Mouse (Mus musculus) brain, embryonic 14.5 days (tissue): Measurements from ENCODE around the gene Tcte1. TPM values are rescaled to one million over a fixed set of nuclear protein-coding genes. Genes with fewer than 3 reads are reported as not detected.

ENCODE experiments used
- DNase-seq: peaks from one replicate; pipeline ENCODE4 v3.0.0-alpha.2; 2011; ENCODE audit warnings: low read depth
- CTCF ChIP-seq: fragments of 200-500 bp; IDR thresholded peaks from 2 replicates; pipeline ENCODE4 v1.5.1; 2012; ENCODE audit warnings: inconsistent platforms, mild to moderate bottlenecking, moderate library complexity, borderline replicate concordance; ENCODE audit not compliant: insufficient read depth, insufficient read length; ENCODE audit errors: extremely low read depth
- POLR2A ChIP-seq: fragments of 200-500 bp; IDR thresholded peaks from 2 replicates; pipeline ENCODE4 v1.6.1; 2012; ENCODE audit warnings: mild to moderate bottlenecking, inconsistent platforms, borderline replicate concordance; ENCODE audit not compliant: poor library complexity, insufficient read depth, insufficient read length, severe bottlenecking; ENCODE audit errors: extremely low read depth
- polyA plus RNA-seq: library from polyadenylated mRNA; depleted of rRNA; stranded (reverse); fragments of >200 nt; gene quantifications from 2 replicates; pipeline ENCODE4 v1.2.3, GENCODE M21; 2012

The Tcte1 gene
- polyA plus RNA-seq, 1 experiment: 0.92 TPM

DNA sequence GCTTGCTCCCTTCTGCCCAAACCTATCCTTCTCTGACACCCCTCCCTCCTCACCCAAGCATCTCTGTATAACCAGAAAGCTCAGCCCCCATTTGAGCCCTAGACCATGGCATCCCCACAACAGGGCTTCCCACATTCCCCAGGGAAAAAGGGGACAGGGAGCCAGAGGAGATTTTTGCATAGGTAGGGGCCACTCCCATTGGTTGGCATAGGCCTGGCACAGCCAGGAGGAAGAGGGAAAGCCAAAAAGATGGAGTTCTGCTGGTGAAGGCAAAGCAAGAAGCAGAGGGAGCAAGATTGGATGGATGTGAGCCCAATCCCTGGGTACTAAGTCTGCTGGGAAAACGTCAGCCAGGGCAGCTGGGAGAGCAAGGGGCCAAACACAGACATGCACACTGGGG is 19.9 kb downstream of the Tcte1 start:
- TF ChIP-seq CTCF (no peak), POLR2A (no peak)
- no peak for DNase-seq

DNA sequence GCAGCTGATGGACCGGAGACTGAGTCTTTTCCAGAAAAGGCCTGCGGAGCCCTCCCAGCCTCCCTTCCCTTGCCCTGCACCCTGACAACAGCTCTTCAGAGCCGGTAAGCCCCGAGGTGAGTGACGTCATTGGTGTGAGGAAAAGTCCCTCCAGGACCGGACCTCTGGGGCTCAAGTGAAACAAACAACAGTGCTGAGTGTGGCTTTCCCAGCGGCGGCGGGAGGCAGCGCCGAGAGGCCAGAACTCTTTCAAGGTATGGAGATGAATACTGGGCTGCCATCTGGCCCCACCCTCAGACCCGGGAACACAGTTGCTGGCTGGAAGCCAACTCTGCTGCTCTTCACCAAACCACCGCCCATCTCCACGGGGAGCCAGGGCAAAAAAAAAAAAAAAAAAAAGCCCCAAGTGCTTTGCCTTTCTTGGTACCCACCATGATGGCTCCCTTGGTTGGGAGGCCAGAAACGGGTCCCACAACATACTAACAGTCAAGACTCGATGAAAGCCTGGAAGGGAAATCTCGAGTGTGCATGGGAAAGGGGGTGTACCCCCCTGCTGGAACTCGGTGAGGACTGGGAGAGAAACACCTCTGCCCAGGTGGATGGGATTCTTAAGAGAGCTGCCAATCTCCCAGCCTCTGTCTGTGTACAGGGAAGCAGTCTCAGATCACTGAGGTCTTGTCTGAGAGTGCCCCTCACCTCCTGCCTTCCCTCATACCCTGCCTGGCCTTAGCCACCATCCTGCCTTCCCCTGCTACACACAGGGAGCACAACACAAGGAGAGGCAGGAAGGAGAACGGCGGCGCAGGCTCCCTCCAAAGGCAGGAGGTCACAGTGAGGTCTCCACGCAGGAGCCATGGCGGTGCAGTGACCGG is 21.0 kb downstream of the Tcte1 start:
- no peak for TF ChIP-seq POLR2A
- no peak for TF ChIP-seq CTCF
- peak; percentile 73 for DNase-seq

DNA sequence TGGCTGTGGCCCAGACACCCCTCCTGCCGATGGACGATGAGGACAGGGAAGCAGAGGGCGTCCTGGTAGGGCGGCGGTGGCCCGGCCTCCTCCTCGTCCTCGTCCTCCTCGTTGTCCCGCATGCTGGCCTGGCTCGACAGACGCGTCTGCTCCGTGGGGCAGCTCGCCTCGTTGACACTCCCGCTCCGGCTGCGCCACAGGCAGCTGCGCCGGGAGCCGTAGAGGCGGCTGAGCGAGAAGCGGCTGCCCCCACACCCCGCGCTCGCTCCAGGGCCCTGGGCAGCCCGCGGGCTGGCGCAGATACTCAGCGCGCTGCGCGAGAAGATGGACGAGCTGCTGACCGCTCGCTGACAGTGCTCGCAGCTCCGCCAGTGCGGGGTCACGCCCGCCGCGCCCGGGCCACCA is 21.6 kb downstream of the Tcte1 start:
- TF ChIP-seq CTCF (no peak), POLR2A (no peak)
- no peak for DNase-seq

GRCm38 (mm10) chr17:45545278-45545961 is 22.2 kb downstream of the Tcte1 start:
- DNase-seq: no peak
- TF ChIP-seq CTCF: no peak
- TF ChIP-seq POLR2A: no peak

- TF ChIP-seq POLR2A (no peak), CTCF (no peak)
Observed at GRCm38 (mm10) chr17:45546941-45547340, 23.7 kb downstream of the Tcte1 start.

GRCm38 (mm10) chr17:45547461-45548190 is 24.4 kb downstream of the Tcte1 start:
- DNase-seq: no peak

More at GRCm38 (mm10) chr17:45546941-45547340, 23.7 kb downstream of the Tcte1 start:
- DNase-seq: no peak

GRCm38 (mm10) chr17:45548541-45549512 is 25.6 kb downstream of the Tcte1 start:
- TF ChIP-seq POLR2A (peak; percentile 59), CTCF (peak; percentile 43; the same call in 1 of the 2 replicates)
- DNase-seq: peak; percentile 90

More at GRCm38 (mm10) chr17:45547461-45548190, 24.4 kb downstream of the Tcte1 start:
- no peak for TF ChIP-seq POLR2A
- no peak for TF ChIP-seq CTCF

DNA sequence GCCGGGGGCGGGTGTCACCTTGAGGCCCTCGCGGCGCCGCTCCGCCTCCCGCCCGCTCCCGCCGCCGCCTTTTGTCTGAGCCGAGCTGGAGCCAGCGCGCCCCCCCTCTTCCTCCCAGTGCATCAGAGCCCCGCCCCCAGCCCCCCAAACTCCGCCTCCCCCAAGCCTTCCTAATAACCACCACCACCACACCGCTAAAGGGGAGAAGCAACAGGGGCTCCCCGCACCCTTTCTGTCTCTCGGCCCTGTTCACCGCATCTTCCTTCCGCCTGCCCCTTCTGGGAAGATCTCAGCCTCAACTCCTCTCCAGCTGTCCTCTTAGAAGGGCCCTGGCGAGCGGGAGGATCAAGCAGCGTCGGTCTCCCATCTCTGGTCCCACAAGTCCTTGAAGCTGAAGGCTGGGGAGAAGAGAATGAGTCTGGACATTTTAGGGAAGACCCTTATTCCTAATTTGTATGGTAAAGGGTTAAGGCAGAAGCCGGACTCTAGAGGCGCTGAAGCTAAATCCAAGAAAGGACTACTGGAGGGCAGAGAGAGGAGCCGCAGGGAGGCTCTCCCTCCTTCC is 26.5 kb downstream of the Tcte1 start, which contains the start of gene Tmem151b:
Tmem151b (minus strand) TSS at position 61 of the 565 bp plus-strand sequence.
- DNase-seq: peak; percentile 92
- TF ChIP-seq POLR2A: peak; percentile 77
- no peak for TF ChIP-seq CTCF

GRCm38 (mm10) chr17:45550253-45550652 is 27.0 kb downstream of the Tcte1 start:
- no peak for DNase-seq
- no peak for TF ChIP-seq POLR2A
- no peak for TF ChIP-seq CTCF
